Mouse (Mus musculus) intestine, postnatal 0 days (tissue): ENCODE results near the gene Pop7. TPM values are rescaled to one million over a fixed set of nuclear protein-coding genes. Genes with fewer than 3 reads are reported as not detected.

Experiments used
- ATAC-seq: fragments of 200-750 bp; cut with Nextera tagmentation; 2 replicates; pipeline ENCODE4 v1.8.0; 2017; ENCODE audit warnings: mild to moderate bottlenecking, moderate TSS enrichment, moderate library complexity
- H3K27ac ChIP-seq: fragments of 300-500 bp; sonication (generic); 2 replicates; pipeline ENCODE4 v1.5.1; 2014; ENCODE audit warnings: mild to moderate bottlenecking, low read depth, low read length, moderate library complexity
- H3K27me3 ChIP-seq: fragments of 300-500 bp; sonication (generic); replicated peaks from 2 replicates; pipeline ENCODE4 v1.6.1; 2014; ENCODE audit warnings: low read length, mixed read lengths; ENCODE audit not compliant: control insufficient read depth, insufficient read depth
- H3K36me3 ChIP-seq: fragments of 300-500 bp; sonication (generic); 2 replicates; pipeline ENCODE4 v1.6.1; 2014; ENCODE audit warnings: mild to moderate bottlenecking, moderate library complexity; ENCODE audit not compliant: control insufficient read depth, insufficient read depth
- H3K4me1 ChIP-seq: fragments of 300-500 bp; sonication (generic); replicated peaks from 2 replicates; pipeline ENCODE4 v1.6.1; 2014; ENCODE audit warnings: antibody characterized with exemption, low read length, mixed read lengths; ENCODE audit not compliant: control insufficient read depth, insufficient read depth
- H3K4me2 ChIP-seq: fragments of 300-500 bp; sonication (generic); replicated peaks from 2 replicates; pipeline ENCODE4 v1.6.1; 2014; ENCODE audit warnings: low read depth, mild to moderate bottlenecking, moderate library complexity
- H3K4me3 ChIP-seq: fragments of 300-500 bp; sonication (generic); 2 replicates; pipeline ENCODE4 v1.5.1; 2014; ENCODE audit warnings: low read depth, low read length
- H3K9ac ChIP-seq: fragments of 300-500 bp; sonication (generic); 2 replicates; pipeline ENCODE4 v1.6.1; 2014; ENCODE audit warnings: mild to moderate bottlenecking, low read depth, low read length
- H3K9me3 ChIP-seq: fragments of 300-500 bp; sonication (generic); 2 replicates; pipeline ENCODE4 v1.6.1; 2016; ENCODE audit warnings: mixed run types; ENCODE audit not compliant: control insufficient read depth
- CTCF ChIP-seq: sonication (generic); IDR thresholded peaks from 2 replicates; pipeline ENCODE4 v1.5.1; 2016; ENCODE audit warnings: low read depth, mild to moderate bottlenecking, control low read depth, antibody characterized with exemption, moderate library complexity
- WGBS: fragments of 180-500 bp; shearing (Covaris S2); extraction: QIAGEN DNeasy Blood & Tissue Kit; methylation state at CpG from one replicate; pipeline ENCODE4 v1.1.7; 2014; 5-methylcytosine and 5-hydroxymethylcytosine counted together
- polyA plus RNA-seq: library from polyadenylated mRNA; unstranded; fragments of >200 nt; fragmentation: Nextera tagmentation; extraction: Ambion mirVana; gene quantifications from 2 replicates; pipeline ENCODE4 v1.2.1, GENCODE M21; 2015

Gene Pop7
- polyA plus RNA-seq, 1 experiment from 2014 or later, result 47.9 TPM

- no peaks in the 10 kb centered on the region for H3K36me3 ChIP-seq
- peak overlapping the region; percentile 87 for H3K27ac ChIP-seq
- no peaks in the 10 kb centered on the region for H3K27me3 ChIP-seq
- WGBS, result under 1% methylated on average over 36 of the region's 52 CpGs
- H3K4me1 ChIP-seq, result peaks cover 6% of the 10 kb centered on the region; the same call in 1 of the 2 replicates
- ATAC-seq, result peak; percentile 74
- no peak for TF ChIP-seq CTCF
- H3K4me2 ChIP-seq, result peak overlapping the region; percentile 95
- H3K9me3 ChIP-seq, result no peaks in the 10 kb centered on the region
- peak overlapping the region; percentile 99 for H3K9ac ChIP-seq
- peak overlapping the region; percentile 95 for H3K4me3 ChIP-seq
These were observed 7.7 kb upstream of the Pop7 start for GRCm38 (mm10) chr5:137510014-137510501.

DNA sequence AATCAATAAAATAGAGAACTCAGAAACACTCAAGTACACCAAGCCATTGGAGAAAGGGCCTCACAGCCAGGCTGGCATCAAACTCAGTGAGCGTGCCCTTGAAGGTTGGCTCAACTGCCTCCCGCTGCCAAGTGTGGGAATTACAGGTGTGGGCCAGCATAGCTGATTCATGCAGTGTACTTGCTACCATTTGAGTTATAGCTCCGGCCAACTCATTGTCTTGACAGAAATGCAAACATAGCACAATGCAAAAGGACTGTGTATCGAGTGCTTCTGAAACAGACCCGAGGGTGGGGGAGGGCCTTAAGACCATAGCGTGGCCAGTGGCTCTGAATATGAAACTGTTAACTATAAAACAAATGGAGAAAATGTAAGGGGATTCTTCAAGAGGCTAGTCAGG lies 1.7 kb upstream of the Pop7 start:
- no peak overlapping the region for H3K9ac ChIP-seq
- no peak overlapping the region for H3K4me3 ChIP-seq
- no peak for ATAC-seq
- H3K4me2 ChIP-seq, result no peak overlapping the region
- H3K27ac ChIP-seq, result no peak overlapping the region
- no peaks in the 10 kb centered on the region for H3K4me1 ChIP-seq
- peak; percentile 53 for TF ChIP-seq CTCF
- H3K36me3 ChIP-seq, result no peaks in the 10 kb centered on the region
- H3K27me3 ChIP-seq, result no peaks in the 10 kb centered on the region
- 76% methylated on average over 6 of the region's 6 CpGs for WGBS
- H3K9me3 ChIP-seq, result no peaks in the 10 kb centered on the region

- Histone ChIP-seq H3K9me3 (no peaks in the 10 kb centered on the region), H3K27me3 (no peaks in the 10 kb centered on the region), H3K4me1 (no peaks in the 10 kb centered on the region), H3K4me3 (peak overlapping the region; percentile 73), H3K4me2 (peak overlapping the region; percentile 72), H3K9ac (peak overlapping the region; percentile 28; the same call in 1 of the 2 replicates), H3K36me3 (no peaks in the 10 kb centered on the region), H3K27ac (peak overlapping the region; percentile 97)
- TF ChIP-seq CTCF, result peak; percentile 97
- ATAC-seq, result peak; percentile 89
- under 1% methylated on average over 30 of the region's 30 CpGs for WGBS
These were observed 371 bp upstream of the Pop7 start for GRCm38 (mm10) chr5:137502667-137503110.

DNA sequence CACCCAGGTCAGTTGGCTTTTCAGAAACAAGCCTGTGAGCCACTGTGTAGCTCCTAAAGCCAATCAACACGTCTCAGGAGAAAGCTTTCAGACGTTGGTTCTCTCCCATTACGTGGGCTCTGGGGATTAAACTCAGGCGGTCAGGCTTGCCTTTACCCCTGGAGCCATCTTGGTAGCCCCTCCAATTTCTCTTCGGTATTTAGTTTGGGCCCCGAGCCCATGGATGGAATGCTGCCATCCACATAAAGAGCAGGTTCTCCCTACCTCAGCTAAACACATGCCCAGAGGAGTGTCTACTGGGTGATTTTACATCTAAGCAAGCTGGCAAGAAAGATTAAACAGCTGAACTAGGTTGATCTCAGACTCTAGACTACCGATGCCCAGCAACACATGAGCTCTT lies 2.1 kb downstream of the Pop7 start:
- WGBS, result 94% methylated on average over 7 of the region's 7 CpGs
- H3K4me1 ChIP-seq, result no peaks in the 10 kb centered on the region
- H3K9me3 ChIP-seq, result no peaks in the 10 kb centered on the region
- no peaks in the 10 kb centered on the region for H3K27me3 ChIP-seq
- no peak overlapping the region for H3K27ac ChIP-seq
- no peak overlapping the region for H3K4me2 ChIP-seq
- H3K36me3 ChIP-seq, result no peaks in the 10 kb centered on the region
- no peak for ATAC-seq
- TF ChIP-seq CTCF, result no peak
- H3K4me3 ChIP-seq, result no peak overlapping the region
- H3K9ac ChIP-seq, result no peak overlapping the region

DNA sequence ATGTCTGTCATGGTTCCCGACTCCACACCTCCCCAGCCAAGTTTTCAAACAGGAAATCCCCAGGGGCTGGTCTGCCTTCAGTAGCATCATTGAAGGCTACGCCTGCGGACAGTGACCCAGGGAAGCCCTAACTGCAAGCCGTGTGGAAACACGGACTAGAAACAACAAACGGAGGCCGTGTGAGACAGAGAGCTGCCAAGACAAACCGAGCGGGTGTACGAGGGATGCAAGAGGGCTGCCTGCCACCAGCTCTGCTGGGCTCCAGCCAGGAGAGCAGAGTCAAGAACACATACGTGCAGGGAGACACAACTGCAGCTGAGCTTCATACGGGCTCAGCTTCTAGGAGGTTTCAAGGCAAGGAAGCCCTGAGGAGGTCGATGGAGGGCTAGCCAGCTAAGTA lies 8.5 kb downstream of the Pop7 start:
- ATAC-seq, result no peak
- Histone ChIP-seq H3K27ac (no peak overlapping the region), H3K9me3 (no peaks in the 10 kb centered on the region), H3K4me1 (no peaks in the 10 kb centered on the region), H3K4me2 (no peak overlapping the region), H3K4me3 (no peak overlapping the region), H3K27me3 (no peaks in the 10 kb centered on the region), H3K36me3 (no peaks in the 10 kb centered on the region), H3K9ac (no peak overlapping the region)
- no peak for TF ChIP-seq CTCF
- WGBS, result 66% methylated on average over 13 of the region's 13 CpGs

- Histone ChIP-seq H3K9ac (no peak overlapping the region), H3K27me3 (no peaks in the 10 kb centered on the region), H3K4me3 (no peak overlapping the region), H3K4me2 (no peak overlapping the region), H3K36me3 (no peaks in the 10 kb centered on the region), H3K9me3 (no peaks in the 10 kb centered on the region), H3K4me1 (no peaks in the 10 kb centered on the region), H3K27ac (no peak overlapping the region)
- ATAC-seq, result no peak
- TF ChIP-seq CTCF, result no peak
- WGBS, result 50% methylated on average over 4 of the region's 4 CpGs
These were observed 10.8 kb downstream of the Pop7 start for GRCm38 (mm10) chr5:137491559-137491958.

- no peak for ATAC-seq
- 89% methylated on average over 7 of the region's 7 CpGs for WGBS
- peaks cover 4% of the 10 kb centered on the region; the same call in 1 of the 2 replicates for H3K27me3 ChIP-seq
These were observed 14.7 kb downstream of the Pop7 start for GRCm38 (mm10) chr5:137487616-137488015.

More at GRCm38 (mm10) chr5:137487616-137488015, 14.7 kb downstream of the Pop7 start:
- H3K4me1 ChIP-seq, result no peaks in the 10 kb centered on the region
- H3K9me3 ChIP-seq, result no peaks in the 10 kb centered on the region
- no peak overlapping the region for H3K4me2 ChIP-seq
- peak; percentile 37; the same call in 1 of the 2 replicates for TF ChIP-seq CTCF
- no peak overlapping the region for H3K4me3 ChIP-seq
- H3K36me3 ChIP-seq, result no peaks in the 10 kb centered on the region
- no peak overlapping the region for H3K27ac ChIP-seq
- H3K9ac ChIP-seq, result no peak overlapping the region
